Mouse (Mus musculus) spleen, adult 2 months (tissue): ENCODE measurements around the gene Olfr98. TPM values are rescaled to one million over a fixed set of nuclear protein-coding genes. Genes with fewer than 3 reads are reported as not detected.
"Not testable (repeated sequence)": the region's sequence is repeated elsewhere in the genome, so short reads cannot be mapped to it uniquely, and the experiment has no call there.

Experiments
- DNase-seq, 2 experiments: peaks; one replicate each; pipeline versions ENCODE4 v3.0.0 to v3.0.0-alpha.2; 2012 to 2021; ENCODE audit warnings: low spot score in 2 of 2, low read depth in 1 of 2
- H3K27ac ChIP-seq: fragments of 200-500 bp; 2 replicates; pipeline ENCODE4 v1.5.1; 2012; ENCODE audit warnings: low read length, inconsistent platforms; ENCODE audit not compliant: insufficient read depth
- H3K27me3 ChIP-seq: fragments of 200-500 bp; 2 replicates; pipeline ENCODE4 v1.6.1; 2012; ENCODE audit warnings: mild to moderate bottlenecking, moderate library complexity, low read length, inconsistent platforms; ENCODE audit not compliant: control insufficient read depth, insufficient read depth
- H3K36me3 ChIP-seq: fragments of 200-500 bp; 2 replicates; pipeline ENCODE4 v1.6.1; 2012; ENCODE audit warnings: mild to moderate bottlenecking, low read length, inconsistent platforms; ENCODE audit not compliant: control insufficient read depth, insufficient read depth
- H3K4me1 ChIP-seq: fragments of 200-500 bp; 2 replicates; pipeline ENCODE4 v1.6.1; 2011; ENCODE audit warnings: inconsistent platforms; ENCODE audit not compliant: control insufficient read depth, insufficient read depth, insufficient read length
- H3K4me3 ChIP-seq: fragments of 200-500 bp; 2 replicates; pipeline ENCODE4 v1.5.1; 2011; ENCODE audit warnings: mild to moderate bottlenecking, inconsistent platforms; ENCODE audit not compliant: insufficient read depth, insufficient read length; ENCODE audit errors: extremely low read depth
- CTCF ChIP-seq: fragments of 200-500 bp; IDR thresholded peaks from 2 replicates; pipeline ENCODE4 v1.5.1; 2011; ENCODE audit warnings: mild to moderate bottlenecking, inconsistent platforms; ENCODE audit not compliant: insufficient read depth, insufficient read length, insufficient replicate concordance; ENCODE audit errors: extremely low read depth
- POLR2A ChIP-seq: fragments of 200-500 bp; IDR thresholded peaks from 2 replicates; pipeline ENCODE4 v1.6.1; 2011; ENCODE audit warnings: low read depth, low read length, inconsistent platforms
- WGBS: fragments of 180-500 bp; shearing (Covaris S2); methylation state at CpG from one replicate; pipeline ENCODE4 v1.1.7; 2018; 5-methylcytosine and 5-hydroxymethylcytosine counted together
- polyA plus RNA-seq: library from polyadenylated mRNA; depleted of rRNA; stranded (reverse); fragments of >200 nt; gene quantifications from 2 replicates; pipeline ENCODE4 v1.2.3, GENCODE M21; 2012

Gene Olfr98
- polyA plus RNA-seq, 1 experiment = not detected

DNA sequence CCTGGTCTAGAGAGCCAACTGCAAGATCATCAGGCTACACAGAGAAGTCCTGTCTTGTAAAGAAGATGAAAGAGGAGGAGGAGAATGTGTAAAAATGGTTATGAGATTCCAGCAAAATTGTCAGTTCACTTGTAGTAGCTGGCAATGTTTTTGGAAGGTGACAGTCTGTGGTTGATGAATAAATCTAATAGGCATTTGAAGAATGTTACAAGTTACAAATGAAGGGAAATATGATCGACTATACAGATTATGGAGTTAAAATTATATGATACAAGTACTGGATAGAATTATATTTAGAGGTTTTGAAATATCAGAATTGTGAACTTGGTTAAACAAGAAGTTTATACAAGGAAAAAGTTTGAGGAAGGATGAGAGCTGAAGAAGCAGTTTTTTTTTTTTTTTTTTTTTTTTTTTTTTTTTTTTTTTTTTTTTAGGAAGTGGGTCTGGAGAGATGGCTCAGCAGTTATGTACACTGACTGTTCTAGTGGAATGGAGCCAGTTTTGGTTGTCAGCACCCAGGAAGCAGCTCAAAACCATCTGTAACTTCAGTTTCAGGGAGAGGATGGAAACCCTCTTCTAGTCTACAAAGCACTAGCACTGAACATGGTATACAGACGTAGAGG, 12.2 kb upstream of the Olfr98 start:
- TF ChIP-seq CTCF (no peak), POLR2A (no peak)

DNA sequence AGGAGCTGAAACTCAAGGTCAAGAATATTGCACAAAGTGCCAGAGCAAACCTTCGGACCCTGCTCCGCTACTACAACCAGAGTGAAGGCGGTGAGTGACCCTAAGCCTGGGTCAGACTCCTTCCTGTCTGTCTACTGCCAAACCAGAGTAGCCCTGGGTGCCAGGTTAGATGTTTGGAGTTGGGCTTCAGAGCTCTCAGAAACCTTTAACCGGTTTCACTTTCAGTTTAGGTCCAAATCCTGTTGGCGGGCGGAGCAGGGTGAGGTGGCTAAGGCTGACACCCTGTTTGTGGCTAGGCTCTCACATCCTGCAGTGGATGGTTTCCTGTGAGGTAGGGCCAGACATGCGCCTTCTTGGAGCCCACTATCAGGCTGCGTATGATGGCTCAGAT, 7.1 kb upstream of the Olfr98 start:
- DNase-seq = peak; percentile 69 to 74

More for the DNA sequence above, 12.2 kb upstream of the Olfr98 start:
- WGBS = 87% methylated on average over 2 of the region's 2 CpGs
- Histone ChIP-seq H3K4me1 (peaks cover 16% of the 10 kb centered on the region; the same call in 1 of the 2 replicates), H3K27ac (no peak overlapping the region), H3K27me3 (no peaks in the 10 kb centered on the region), H3K36me3 (peaks cover 21% of the 10 kb centered on the region), H3K4me3 (no peak overlapping the region)
- no peak for DNase-seq

GRCm38 (mm10) chr17:37270058-37270701, 6.6 kb upstream of the Olfr98 start, which contains the start of gene H2-M3:
H2-M3 (plus strand) TSS chr17:37270220.
- Histone ChIP-seq H3K27me3 (no peaks in the 10 kb centered on the region), H3K27ac (peak within 1 kb of the TSS; percentile 93), H3K4me3 (peak within 1 kb of the TSS; percentile 78), H3K36me3 (peaks cover 11% of the 10 kb centered on the region), H3K4me1 (peaks cover 17% of the 10 kb centered on the region; the same call in 1 of the 2 replicates)
- under 1% methylated on average over 26 of the region's 26 CpGs for WGBS
- TF ChIP-seq CTCF (no peak), POLR2A (peak; percentile 76)
- DNase-seq = peak; percentile 93 to 94

More for the DNA sequence above, 7.1 kb upstream of the Olfr98 start:
- no peaks in the 10 kb centered on the region for H3K27me3 ChIP-seq
- H3K4me1 ChIP-seq = peaks cover 17% of the 10 kb centered on the region; the same call in 1 of the 2 replicates
- peaks cover 14% of the 10 kb centered on the region for H3K36me3 ChIP-seq
- WGBS = 6% methylated on average over 8 of the region's 8 CpGs
- H3K27ac ChIP-seq = peak overlapping the region; percentile 93
- TF ChIP-seq CTCF = no peak
- TF ChIP-seq POLR2A = peak; percentile 29; the same call in 1 of the 2 replicates
- peak overlapping the region; percentile 78 for H3K4me3 ChIP-seq

- no peak for TF ChIP-seq POLR2A
- TF ChIP-seq CTCF = peak; percentile 27; the same call in 1 of the 2 replicates
- no peak overlapping the region for H3K4me3 ChIP-seq
Measured at GRCm38 (mm10) chr17:37250544-37250943, 13.0 kb downstream of the Olfr98 start.

DNA sequence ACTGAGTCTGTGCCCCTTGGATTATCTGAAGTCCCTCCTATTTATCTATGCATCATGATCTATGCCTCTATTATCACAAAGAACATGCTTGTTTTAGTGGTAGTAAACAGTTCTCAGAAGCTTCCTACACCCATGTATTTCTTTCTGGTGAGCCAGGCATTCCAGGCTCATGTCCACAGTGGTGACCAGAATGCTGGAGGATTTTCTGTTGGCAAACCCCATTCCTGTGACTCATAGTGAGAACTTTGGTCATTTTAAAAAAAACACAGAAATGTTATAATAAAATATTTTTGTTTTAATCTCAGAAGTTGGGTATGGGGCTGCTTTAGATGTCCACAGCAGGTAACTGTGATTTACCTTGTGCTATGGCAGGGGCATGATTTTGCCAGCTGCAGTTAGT, 14.1 kb downstream of the Olfr98 start:
- no peak for DNase-seq
- no peaks in the 10 kb centered on the region for H3K36me3 ChIP-seq
- TF ChIP-seq POLR2A (no peak), CTCF (no peak)
- no peak overlapping the region for H3K4me3 ChIP-seq
- H3K27ac ChIP-seq = no peak overlapping the region
- no peaks in the 10 kb centered on the region; the same call in 1 of the 2 replicates for H3K27me3 ChIP-seq
- H3K4me1 ChIP-seq = no peaks in the 10 kb centered on the region

More at GRCm38 (mm10) chr17:37250544-37250943, 13.0 kb downstream of the Olfr98 start:
- 14% methylated on average over 1 of the region's 1 CpGs for WGBS
- no peaks in the 10 kb centered on the region; the same call in 1 of the 2 replicates for H3K27me3 ChIP-seq
- H3K36me3 ChIP-seq = no peaks in the 10 kb centered on the region
- H3K27ac ChIP-seq = no peak overlapping the region
- H3K4me1 ChIP-seq = no peaks in the 10 kb centered on the region
- peak in 1 of 2 experiments; percentile 48 for DNase-seq

- DNase-seq = peak; percentile 75 to 85
- peak overlapping the region; percentile 32; the same call in 1 of the 2 replicates for H3K4me3 ChIP-seq
- TF ChIP-seq POLR2A (no peak), CTCF (peak; percentile 43; the same call in 1 of the 2 replicates)
- 0 out of 2 replicates have a peak overlapping the region, but pooled peaks have one; percentile 7 for H3K27ac ChIP-seq
- H3K36me3 ChIP-seq = no peaks in the 10 kb centered on the region
- no peaks in the 10 kb centered on the region for H3K27me3 ChIP-seq
- H3K4me1 ChIP-seq = no peaks in the 10 kb centered on the region
- 15% methylated on average over 5 of the region's 5 CpGs for WGBS
Measured at GRCm38 (mm10) chr17:37246715-37247114, 16.8 kb downstream of the Olfr98 start.

DNA sequence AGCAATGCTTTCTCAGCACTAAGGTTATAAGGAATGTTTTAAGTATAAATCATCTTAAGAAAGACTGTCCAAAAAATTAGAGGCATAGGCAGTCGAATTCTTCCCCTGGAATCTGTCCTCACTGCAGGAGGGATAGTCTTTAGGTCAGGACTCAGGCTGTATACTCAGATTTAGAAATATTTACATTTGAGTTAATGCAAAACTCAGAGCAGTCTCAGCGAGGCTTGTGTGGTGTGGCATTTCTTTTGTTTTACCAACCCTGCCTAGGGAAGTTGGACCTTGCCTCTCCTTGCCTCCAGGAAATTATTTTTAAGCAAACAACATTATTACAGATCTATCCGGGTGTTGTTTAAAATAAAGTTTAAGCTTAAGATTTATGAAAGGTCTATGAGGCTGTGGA, 21.4 kb downstream of the Olfr98 start:
- no peak overlapping the region for H3K27ac ChIP-seq
- no peaks in the 10 kb centered on the region for H3K4me1 ChIP-seq
- no peak overlapping the region for H3K4me3 ChIP-seq
- no peaks in the 10 kb centered on the region for H3K27me3 ChIP-seq
- TF ChIP-seq POLR2A = no peak
- no peak for TF ChIP-seq CTCF
- H3K36me3 ChIP-seq = no peaks in the 10 kb centered on the region
- WGBS = 57% methylated on average over 3 of the region's 3 CpGs
- DNase-seq = no peak

- not testable (repeated sequence) for DNase-seq, H3K4me1 ChIP-seq, H3K36me3 ChIP-seq, H3K27me3 ChIP-seq, H3K27ac ChIP-seq, H3K4me3 ChIP-seq
- WGBS = 90% methylated on average over 2 of the region's 2 CpGs
Measured at GRCm38 (mm10) chr17:37237230-37237629, 26.3 kb downstream of the Olfr98 start, which contains the start of gene Olfr97. Olfr97 (minus strand) TSS chr17:37237330.
